Mouse (Mus musculus) kidney, adult 2 months (tissue): Measurements from ENCODE around the gene Cnn1. TPM values are rescaled to one million over a fixed set of nuclear protein-coding genes. Genes with fewer than 3 reads are reported as not detected.
A peak's percentile ranks its signal among the peaks of the same experiment; 100 is the strongest.

ENCODE experiments used
- DNase-seq: peaks from one replicate; pipeline ENCODE4 v3.0.0; 2021
- H3K27ac ChIP-seq: fragments of 200-500 bp; 2 replicates; pipeline ENCODE4 v1.5.1; 2012; ENCODE audit warnings: low read depth, low read length, control low read depth, inconsistent platforms; ENCODE audit not compliant: insufficient read depth
- H3K27me3 ChIP-seq: fragments of 200-500 bp; replicated peaks from 2 replicates; pipeline ENCODE4 v1.6.1; 2012; ENCODE audit warnings: mild to moderate bottlenecking, moderate library complexity, low read length, inconsistent platforms; ENCODE audit not compliant: control insufficient read depth, insufficient read depth
- H3K36me3 ChIP-seq: fragments of 200-500 bp; 2 replicates; pipeline ENCODE4 v1.6.1; 2012; ENCODE audit warnings: mild to moderate bottlenecking, moderate library complexity, low read length, inconsistent platforms; ENCODE audit not compliant: control insufficient read depth, insufficient read depth
- H3K4me1 ChIP-seq: fragments of 200-500 bp; 2 replicates; pipeline ENCODE4 v1.6.1; 2011; ENCODE audit warnings: low read length; ENCODE audit not compliant: control insufficient read depth, insufficient read depth
- H3K4me3 ChIP-seq: fragments of 200-500 bp; 2 replicates; pipeline ENCODE4 v1.5.1; 2011; ENCODE audit warnings: mild to moderate bottlenecking, low read depth, low read length, control low read depth; ENCODE audit not compliant: insufficient read depth
- CTCF ChIP-seq: fragments of 200-500 bp; conservative IDR thresholded peaks from 2 replicates; pipeline ENCODE4 v1.5.1; 2011; ENCODE audit warnings: low read depth, mild to moderate bottlenecking, control low read depth, low read length, moderate library complexity, mixed read lengths; ENCODE audit not compliant: insufficient read depth, insufficient read length
- POLR2A ChIP-seq: fragments of 200-500 bp; IDR thresholded peaks from one replicate; pipeline ENCODE4 v1.6.1; 2011; ENCODE audit warnings: low read depth, low read length, control low read depth
- WGBS: fragments of 180-500 bp; shearing (Covaris S2); methylation state at CpG from one replicate; pipeline ENCODE4 v1.1.7; 2018; 5-methylcytosine and 5-hydroxymethylcytosine counted together
- polyA plus RNA-seq: library from polyadenylated mRNA; depleted of rRNA; stranded (reverse); fragments of >200 nt; gene quantifications from 2 replicates; pipeline ENCODE4 v1.2.3, GENCODE M21; 2012; rRNA removed

Cnn1 gene
- polyA plus RNA-seq, 1 experiment, result 2.8 TPM

GRCm38 (mm10) chr9:22155614-22156013 lies 56.6 kb downstream of the Cnn1 start:
- DNase-seq, result peak; percentile 79
- Histone ChIP-seq H3K27ac (no peak overlapping the region), H3K4me3 (no peak overlapping the region), H3K27me3 (no peaks in the 10 kb centered on the region), H3K4me1 (peaks cover 5% of the 10 kb centered on the region; the same call in 1 of the 2 replicates), H3K36me3 (no peaks in the 10 kb centered on the region)
- 11% methylated on average over 10 of the region's 10 CpGs for WGBS
- no peak for TF ChIP-seq POLR2A
- TF ChIP-seq CTCF, result peak; percentile 63

DNA sequence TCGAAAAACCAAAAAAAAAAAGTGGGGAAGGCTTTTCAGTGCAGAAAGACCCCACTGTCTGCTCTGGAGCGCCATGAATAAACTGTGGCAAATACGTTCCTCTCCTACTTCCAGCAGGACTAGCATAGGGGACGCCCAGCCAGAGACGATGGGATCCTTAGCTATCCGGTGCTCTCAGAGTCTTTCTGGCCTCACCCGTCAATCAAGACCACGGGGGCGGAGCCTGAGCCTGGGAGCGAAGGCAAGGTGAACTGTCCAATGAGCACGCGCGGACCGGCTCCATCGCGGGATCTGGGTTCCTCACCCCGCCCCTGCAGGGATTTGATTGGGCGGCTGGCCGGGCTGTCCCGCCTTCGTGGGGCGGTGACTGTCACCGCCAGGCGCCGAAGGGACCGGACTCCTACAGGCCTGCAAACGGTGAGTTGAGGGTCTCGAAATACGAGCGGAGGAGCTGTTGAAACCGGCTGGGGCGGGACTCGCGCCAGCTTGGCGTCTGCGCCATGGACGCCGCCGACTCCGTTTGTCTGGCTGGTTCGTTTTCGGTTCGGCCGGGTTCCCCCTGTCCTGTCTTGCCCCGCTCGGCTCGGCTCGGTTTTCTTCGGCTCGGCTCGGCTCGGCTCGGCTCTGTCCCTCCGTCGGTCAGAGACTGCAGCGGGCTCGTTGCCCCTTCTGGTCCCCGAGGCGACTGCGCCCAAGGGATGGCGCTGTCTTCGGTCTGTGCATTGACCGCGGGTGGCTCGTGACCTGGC lies 57.7 kb downstream of the Cnn1 start, which contains the start of gene Pigyl:
Pigyl (plus strand) TSS at position 350 of the 749 bp plus-strand sequence.
- peak within 1 kb of the TSS; percentile 91 for H3K4me3 ChIP-seq
- WGBS, result under 1% methylated on average over 65 of the region's 65 CpGs
- H3K27me3 ChIP-seq, result no peaks in the 10 kb centered on the region
- H3K36me3 ChIP-seq, result no peaks in the 10 kb centered on the region
- 0 out of 2 replicates have a peak, but pooled peaks cover 2% of the 10 kb centered on the region for H3K4me1 ChIP-seq
- H3K27ac ChIP-seq, result peak within 1 kb of the TSS; percentile 94
- TF ChIP-seq CTCF (peak; percentile 19; the same call in 1 of the 2 replicates), POLR2A (peak; percentile 71)
- peak; percentile 99 for DNase-seq

- no peaks in the 10 kb centered on the region for H3K27me3 ChIP-seq
- no peaks in the 10 kb centered on the region for H3K36me3 ChIP-seq
- H3K27ac ChIP-seq, result no peak overlapping the region
- TF ChIP-seq CTCF (no peak), POLR2A (no peak)
- 0 out of 2 replicates have a peak, but pooled peaks cover 2% of the 10 kb centered on the region for H3K4me1 ChIP-seq
- no peak for DNase-seq
- H3K4me3 ChIP-seq, result peak overlapping the region; percentile 91
- 78% methylated on average over 34 of the region's 34 CpGs for WGBS
Observed at GRCm38 (mm10) chr9:22157516-22158265, 58.7 kb downstream of the Cnn1 start.

Other genes starting within 250 kb of the Cnn1 start
- 67.7 and 84.6 TPM in 2 replicates for gene Dock6, start 246.6 kb upstream of the Cnn1 start, polyA plus RNA-seq
- 27.1 and 32.9 TPM in 2 replicates for gene Rab3d, start 181.0 kb upstream of the Cnn1 start, polyA plus RNA-seq
- gene Ccdc159, start 171.7 kb upstream of the Cnn1 start, polyA plus RNA-seq, result 4.3 and 4.8 TPM in 2 replicates
- gene Tmem205, start 171.7 kb upstream of the Cnn1 start, polyA plus RNA-seq, result 313 and 353 TPM in 2 replicates
- 6.0 and 9.1 TPM in 2 replicates for gene Plppr2, start 162.2 kb upstream of the Cnn1 start, polyA plus RNA-seq
- gene Swsap1, start 143.5 kb upstream of the Cnn1 start, polyA plus RNA-seq, result 10.5 and 10.9 TPM in 2 replicates
- 14.0 and 16.7 TPM in 2 replicates for gene Epor, start 135.7 kb upstream of the Cnn1 start, polyA plus RNA-seq
- 88.2 and 111 TPM in 2 replicates for gene Rgl3, start 109.8 kb upstream of the Cnn1 start, polyA plus RNA-seq
- gene Ccdc151, start 96.6 kb upstream of the Cnn1 start, polyA plus RNA-seq, result 2.5 and 2.9 TPM in 2 replicates
- 94.9 and 103 TPM in 2 replicates for gene Prkcsh, start 96.4 kb upstream of the Cnn1 start, polyA plus RNA-seq
- gene Elavl3, start 47.2 kb upstream of the Cnn1 start, polyA plus RNA-seq, result 0.62 and 0.64 TPM in 2 replicates
- gene Gm49318, start 28.0 kb upstream of the Cnn1 start, polyA plus RNA-seq, result not detected in 2 replicates
- 13.6 and 15.8 TPM in 2 replicates for gene Zfp653, start 27.8 kb upstream of the Cnn1 start, polyA plus RNA-seq
- 130 and 143 TPM in 2 replicates for gene Ecsit, start 13.8 kb upstream of the Cnn1 start, polyA plus RNA-seq
- 163 and 174 TPM in 2 replicates for gene Elof1, start 18.0 kb downstream of the Cnn1 start, polyA plus RNA-seq
- gene Acp5, start 36.5 kb downstream of the Cnn1 start, polyA plus RNA-seq, result 166 and 178 TPM in 2 replicates
- gene Pigyl, start 57.6 kb downstream of the Cnn1 start, polyA plus RNA-seq, result 71.4 and 76.5 TPM in 2 replicates
- not detected in 2 replicates for gene Zfp872, start 88.9 kb downstream of the Cnn1 start, polyA plus RNA-seq
- 13.6 and 17.7 TPM in 2 replicates for gene Zfp809, start 126.5 kb downstream of the Cnn1 start, polyA plus RNA-seq
- gene Zfp599, start 160.7 kb downstream of the Cnn1 start, polyA plus RNA-seq, result 0.07 and 0.09 TPM in 2 replicates
- 12.7 and 13.3 TPM in 2 replicates for gene Zfp810, start 208.4 kb downstream of the Cnn1 start, polyA plus RNA-seq